In the genomic region with DNA sequence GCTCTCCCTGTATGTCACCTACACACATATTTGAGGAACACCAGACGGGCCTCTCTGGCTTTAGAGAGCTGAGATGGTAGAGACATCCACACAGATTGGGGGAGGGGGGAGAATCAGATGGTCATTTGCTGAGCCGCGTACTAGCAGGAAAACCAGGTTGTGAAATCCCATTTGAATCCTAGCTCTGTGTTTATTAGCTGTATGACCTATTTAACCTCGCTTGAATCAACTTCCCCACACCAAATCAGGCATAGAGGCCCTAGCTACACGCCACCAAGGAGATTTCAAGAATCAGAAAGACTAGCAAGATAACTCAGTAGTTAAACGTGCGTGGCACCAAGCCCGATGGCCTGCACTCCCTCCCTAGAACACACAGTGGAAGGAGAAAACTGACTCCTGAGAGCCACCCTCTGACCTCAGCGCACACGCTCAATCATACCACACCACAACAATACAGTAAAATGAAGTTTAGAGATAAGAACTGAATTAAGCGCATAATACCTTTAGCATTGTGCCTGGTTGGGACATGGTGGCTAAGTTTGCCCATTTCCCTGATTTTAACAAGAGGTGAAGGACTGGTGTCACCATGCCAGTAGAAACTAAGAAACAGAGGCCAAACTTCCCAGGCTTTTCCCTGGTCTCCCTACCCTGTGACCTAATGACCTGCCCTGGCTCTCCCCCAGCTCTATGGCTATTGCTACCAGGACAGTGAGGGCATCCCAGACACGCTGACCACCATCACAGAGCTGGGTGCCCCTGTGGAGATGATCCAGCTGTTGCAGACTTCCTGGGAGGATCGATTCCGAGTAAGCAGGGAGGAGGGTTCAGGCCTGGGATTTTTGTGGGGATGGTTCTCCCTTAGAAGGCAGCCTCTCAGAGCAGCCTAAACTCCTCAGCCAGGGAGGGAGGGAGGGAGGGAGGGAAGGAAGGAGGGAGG, we compare ENCODE assay signal across 8 mouse cellular contexts. TPM values are rescaled to one million over a fixed set of nuclear protein-coding genes. Genes with fewer than 3 reads are reported as not detected.
DNase-seq lines count a peak whose midpoint lies in the region; ATAC-seq and TF ChIP-seq lines count a peak whose summit lies in the region.

No protein-coding gene starts in this region.

- peaks cover 42% of the 10 kb centered on the region for H3K4me1 ChIP-seq in forebrain, embryonic 16.5 days (replicated peaks; ENCODE audit: control insufficient read depth, insufficient read depth, low read length)
- H3K4me1 ChIP-seq in intestine, postnatal 0 days (replicated peaks; ENCODE audit: control insufficient read depth, insufficient read depth, low read length), result peaks cover 26% of the 10 kb centered on the region
- peaks cover 6% of the 10 kb centered on the region for H3K4me1 ChIP-seq in thymus, adult 2 months (replicated peaks; ENCODE audit: control insufficient read depth, insufficient read depth, low read length)

- ATAC-seq in forebrain, embryonic 16.5 days, result no peak
- ATAC-seq in intestine, postnatal 0 days, result no peak

- no peaks in the 10 kb centered on the region for H3K36me3 ChIP-seq in forebrain, embryonic 16.5 days (ENCODE audit: control insufficient read depth, insufficient read depth)
- H3K36me3 ChIP-seq in intestine, postnatal 0 days (ENCODE audit: control insufficient read depth, insufficient read depth), result peaks cover 38% of the 10 kb centered on the region
- H3K36me3 ChIP-seq in thymus, adult 2 months (ENCODE audit: control insufficient read depth, insufficient read depth, low read length), result no peaks in the 10 kb centered on the region

- no peaks in the 10 kb centered on the region for H3K27me3 ChIP-seq in forebrain, embryonic 16.5 days (replicated peaks; ENCODE audit: control insufficient read depth, insufficient read depth, low read length)
- no peaks in the 10 kb centered on the region for H3K27me3 ChIP-seq in intestine, postnatal 0 days (replicated peaks; ENCODE audit: control insufficient read depth, insufficient read depth, low read length)
- peaks cover 9% of the 10 kb centered on the region for H3K27me3 ChIP-seq in thymus, adult 2 months (ENCODE audit: control insufficient read depth, insufficient read depth, low read length)

- H3K9ac ChIP-seq in forebrain, embryonic 16.5 days (replicated peaks; ENCODE audit: low read depth, low read length), result peak overlapping the region; percentile 8; the same call in 1 of the 2 replicates
- no peak overlapping the region for H3K9ac ChIP-seq in intestine, postnatal 0 days (ENCODE audit: low read depth, low read length)

- no peak overlapping the region for H3K27ac ChIP-seq in forebrain, embryonic 16.5 days (ENCODE audit: low read length)
- H3K27ac ChIP-seq in intestine, postnatal 0 days (ENCODE audit: low read depth, low read length), result peak overlapping the region; percentile 91
- H3K27ac ChIP-seq in thymus, adult 2 months (ENCODE audit: control insufficient read depth, insufficient read depth, low read length), result no peak overlapping the region
- no peak overlapping the region for H3K27ac ChIP-seq in left cerebral cortex, adult 2 months

- WGBS in forebrain, embryonic 16.5 days, result 63% methylated on average over 14 of the region's 14 CpGs
- WGBS in intestine, postnatal 0 days, result 20% methylated on average over 14 of the region's 14 CpGs
- 91% methylated on average over 14 of the region's 14 CpGs for WGBS in thymus, adult 2 months

- no peak for TF ChIP-seq POLR2A in thymus, adult 2 months (IDR thresholded peaks at IDR 0.05; ENCODE audit: control insufficient read depth, extremely low read depth, insufficient read depth, low read length, poor library complexity)

- intact Hi-C loops in gastrocnemius, postnatal 14 days (cut with DNase I; ENCODE audit: low total_unique reads), result no loop called here
- intact Hi-C loops in left cerebral cortex, adult 2 months (cut with DNase I), result no loop called here
- intact Hi-C loops in left cerebral cortex, postnatal 4 days (cut with DNase I), result no loop called here

- no peak overlapping the region for H3K4me3 ChIP-seq in forebrain, embryonic 16.5 days (replicated peaks; ENCODE audit: low read length)
- no peak overlapping the region for H3K4me3 ChIP-seq in intestine, postnatal 0 days (ENCODE audit: low read depth, low read length)
- no peak overlapping the region for H3K4me3 ChIP-seq in thymus, adult 2 months (ENCODE audit: control insufficient read depth, insufficient read depth, low read length)
- no peak overlapping the region for H3K4me3 ChIP-seq in left cerebral cortex, adult 2 months

- peak; percentile 42 for DNase-seq in gastrocnemius, postnatal 14 days
- DNase-seq in gastrocnemius, postnatal 10 days, result no peak
- peak; percentile 25 for DNase-seq in lung, postnatal 25 days (ENCODE audit: low spot score)
- DNase-seq in thymus, adult 2 months, result no peak
- no peak for DNase-seq in left cerebral cortex, adult 2 months (ENCODE audit: extremely low spot score in 1 of 2, low spot score in 2 of 2)
- no peak for DNase-seq in left cerebral cortex, postnatal 4 days

- TF ChIP-seq CTCF in intestine, postnatal 0 days (IDR thresholded peaks at IDR 0.05; ENCODE audit: low read depth), result no peak
- TF ChIP-seq CTCF in thymus, adult 2 months (IDR thresholded peaks at IDR 0.05; ENCODE audit: borderline replicate concordance, control insufficient read depth, extremely low read depth, insufficient read depth, low read length, poor library complexity), result no peak
- TF ChIP-seq CTCF in left cerebral cortex, adult 2 months (IDR thresholded peaks at IDR 0.05), result no peak

- H3K4me2 ChIP-seq in forebrain, embryonic 16.5 days (ENCODE audit: low read length), result no peak overlapping the region
- peak overlapping the region; percentile 97 for H3K4me2 ChIP-seq in intestine, postnatal 0 days (replicated peaks; ENCODE audit: low read depth)

- no peaks in the 10 kb centered on the region for H3K9me3 ChIP-seq in forebrain, embryonic 16.5 days (ENCODE audit: control insufficient read depth, low read length)
- H3K9me3 ChIP-seq in intestine, postnatal 0 days (ENCODE audit: control insufficient read depth), result no peaks in the 10 kb centered on the region

RNA-seq across cellular contexts. Expression of a gene that starts 4.5 kb away (rescaled TPM):
- total RNA-seq in gastrocnemius, postnatal 14 days (2021), result 10 to 100 TPM; 56.6 to 62.4 TPM
- 10 to 100 TPM; 54.0 to 54.2 TPM for total RNA-seq in gastrocnemius, postnatal 10 days (2021)
- 5.5 and 5.8 TPM in 2 replicates for polyA plus RNA-seq in forebrain, embryonic 16.5 days (2015; fragmentation: Nextera tagmentation; extraction: Ambion mirVana)
- polyA plus RNA-seq in intestine, postnatal 0 days (2015; fragmentation: Nextera tagmentation; extraction: Ambion mirVana), result 15.8 and 17.5 TPM in 2 replicates
- 37.5 and 50.8 TPM in 2 replicates for polyA plus RNA-seq in thymus, adult 2 months (2012; rRNA removed)
- 10 to 100 TPM; 13.6 to 15.1 TPM for total RNA-seq in left cerebral cortex, adult 2 months (2021)
- total RNA-seq in left cerebral cortex, postnatal 4 days (2021), result 10 to 100 TPM; 22.1 to 25.2 TPM

Comparison
In these comparisons a context has a peak if more than half of its experiments do, and no peak if none do; other contexts are left out.
1. DNase-seq: peak in gastrocnemius, postnatal 14 days (single experiment) and lung, postnatal 25 days (single experiment); none in gastrocnemius, postnatal 10 days (single experiment), thymus, adult 2 months (single experiment), left cerebral cortex, adult 2 months (0 of 2) and left cerebral cortex, postnatal 4 days (single experiment).